In the genomic region with DNA sequence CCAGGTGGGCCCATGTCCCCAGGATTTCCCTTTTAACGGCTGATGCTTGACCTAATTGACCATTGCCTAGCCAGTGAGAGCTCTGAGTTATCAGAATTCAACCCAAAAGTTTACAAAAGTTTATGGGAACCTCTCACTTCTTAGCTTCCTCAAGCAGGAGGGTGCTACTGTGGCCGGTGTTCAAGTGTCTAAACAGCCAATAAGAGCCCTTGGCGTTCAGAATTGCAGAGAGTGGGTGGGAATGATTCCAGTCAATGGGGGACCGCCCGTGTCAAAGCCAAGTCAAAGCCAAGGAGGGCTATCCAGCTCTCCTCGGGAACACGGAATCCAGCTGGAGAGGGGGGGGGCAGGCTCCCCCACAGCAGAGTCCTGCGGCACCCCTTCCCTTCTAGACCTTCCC, we compare ENCODE assay signal across 26 mouse cellular contexts. TPM values are rescaled to one million over a fixed set of nuclear protein-coding genes. Genes with fewer than 3 reads are reported as not detected.
DNase-seq lines count a peak whose midpoint lies in the region; ATAC-seq and TF ChIP-seq lines count a peak whose summit lies in the region.
"Had no signal": no experiment of that assay in that cellular context is flagged by ENCODE, and none has a peak within 500 bp of the region (broad histone marks: within the 10 kb centered on the region; RNA-seq: fewer than 3 reads in every experiment).

No protein-coding gene starts in this region.

- no peak for TF ChIP-seq RAD21 in MEL (IDR thresholded peaks at IDR 0.05; ENCODE audit: low read depth, low read length)

- H3K4me3 ChIP-seq in layer of hippocampus, adult 2 months: no peak overlapping the region
- H3K4me3 ChIP-seq in midbrain, embryonic 10.5 days: peak overlapping the region; percentile 37; the same call in 1 of the 2 replicates
- H3K4me3 ChIP-seq in midbrain, embryonic 15.5 days: no peak overlapping the region
- H3K4me3 ChIP-seq in E14TG2a.4 (replicated peaks; ENCODE audit: low read length) (peak overlapping the region; percentile 67), MEL (ENCODE audit: control insufficient read depth in 1 of 2, insufficient read depth in 1 of 2, low read depth in 2 of 2, low read length in 2 of 2) (no peak overlapping the region)
- H3K4me3 ChIP-seq: embryonic facial prominence, embryonic 12.5 days; embryonic facial prominence, embryonic 15.5 days; heart, adult 2 months; hindbrain, embryonic 13.5 days had no signal

- peaks cover 22% of the 10 kb centered on the region for H3K4me1 ChIP-seq in midbrain, embryonic 10.5 days
- H3K4me1 ChIP-seq in midbrain, embryonic 15.5 days: peaks cover 6% of the 10 kb centered on the region
- H3K4me1 ChIP-seq in E14TG2a.4 (replicated peaks; ENCODE audit: low read depth, low read length) (peaks cover 41% of the 10 kb centered on the region), MEL (ENCODE audit: control insufficient read depth in 1 of 2, insufficient read depth in 2 of 2, low read length in 2 of 2) (peaks cover 0 to 13% of the 10 kb centered on the region in 2 experiments; a peak in 2 of 4 replicates)

- no peak for TF ChIP-seq POLR2A in MEL (IDR thresholded peaks at IDR 0.05; ENCODE audit: control insufficient read depth in 1 of 2, insufficient read depth in 1 of 2, low read depth in 1 of 2, low read length in 2 of 2, poor library complexity in 1 of 2)

- H3K27me3 ChIP-seq in midbrain, embryonic 10.5 days (ENCODE audit: low read depth, poor library complexity, severe bottlenecking): peaks cover 44% of the 10 kb centered on the region
- H3K27me3 ChIP-seq in midbrain, embryonic 15.5 days (replicated peaks): no peaks in the 10 kb centered on the region
- peaks cover 56% of the 10 kb centered on the region for H3K27me3 ChIP-seq in E14TG2a.4 (ENCODE audit: insufficient read depth, low read length)
- H3K27me3 ChIP-seq in MEL (ENCODE audit: control insufficient read depth in 1 of 2, insufficient read depth in 2 of 2, low read length in 2 of 2): no peaks in the 10 kb centered on the region
- H3K27me3 ChIP-seq: Patski had no signal

- TF ChIP-seq CTCF in layer of hippocampus, adult 2 months (conservative IDR thresholded peaks at IDR 0.05): no peak
- TF ChIP-seq CTCF in E14TG2a.4 (conservative IDR thresholded peaks at IDR 0.05; ENCODE audit: low read length) (no peak), MEL (IDR thresholded peaks at IDR 0.05 in 2 of 3, conservative IDR thresholded peaks at IDR 0.05 in 1 of 3; ENCODE audit: control insufficient read depth in 1 of 3, insufficient read depth in 1 of 3, low read depth in 2 of 3, low read length in 3 of 3, poor library complexity in 1 of 3, severe bottlenecking in 1 of 3) (no peak)

- no peaks in the 10 kb centered on the region for H3K79me2 ChIP-seq in MEL (ENCODE audit: control insufficient read depth, insufficient read depth, low read length, poor library complexity)

- DNase-seq in layer of hippocampus, adult 2 months (ENCODE audit: low spot score in 2 of 2): no peak
- DNase-seq in layer of hippocampus, postnatal 25 days (ENCODE audit: extremely low spot score in 1 of 2, low spot score in 1 of 2): no peak
- DNase-seq in midbrain, embryonic 10.5 days (ENCODE audit: low spot score): no peak
- DNase-seq in MEL (ENCODE audit: low read depth, low spot score): peak; percentile 64
- DNase-seq in left cerebral cortex, adult 11 months (ENCODE audit: low spot score): no peak
- DNase-seq: adrenal gland, postnatal 10 days; adrenal gland, postnatal 36 days; cerebellum, adult 18-20 months; cerebellum, adult 9-10 months; cerebellum, postnatal 14 days; forebrain, postnatal 0 days; gastrocnemius, postnatal 10 days; gastrocnemius, postnatal 36 days; heart, adult 2 months had no signal

- WGBS in midbrain, embryonic 10.5 days: 68% methylated on average over 8 of the region's 8 CpGs
- 59% methylated on average over 8 of the region's 8 CpGs for WGBS in midbrain, embryonic 15.5 days

- H3K9me3 ChIP-seq in midbrain, embryonic 10.5 days (replicated peaks): peaks cover 8% of the 10 kb centered on the region; the same call in 1 of the 2 replicates
- H3K9me3 ChIP-seq in midbrain, embryonic 15.5 days: no peaks in the 10 kb centered on the region
- H3K9me3 ChIP-seq in E14TG2a.4 (ENCODE audit: low read length): 0 out of 2 replicates have a peak, but pooled peaks cover 4% of the 10 kb centered on the region
- H3K9me3 ChIP-seq in MEL (replicated peaks; ENCODE audit: insufficient read depth, low read length): no peaks in the 10 kb centered on the region
- H3K9me3 ChIP-seq: embryonic facial prominence, embryonic 12.5 days; embryonic facial prominence, embryonic 15.5 days; heart, embryonic 10.5 days; hindbrain, embryonic 10.5 days; hindbrain, embryonic 13.5 days had no signal

- ATAC-seq in midbrain, embryonic 15.5 days (replicated peaks): no peak
- ATAC-seq: CD4-positive, CD25-positive, alpha-beta regulatory T cell, adult 4 months; forebrain, embryonic 14.5 days; forebrain, postnatal 0 days; hindbrain, embryonic 16.5 days; Patski had no signal

- TF ChIP-seq EP300 in MEL (IDR thresholded peaks at IDR 0.05; ENCODE audit: low read depth in 1 of 2, low read length in 2 of 2): no peak

- peak overlapping the region; percentile 69; the same call in 1 of the 2 replicates for H3K27ac ChIP-seq in layer of hippocampus, adult 2 months
- no peak overlapping the region for H3K27ac ChIP-seq in midbrain, embryonic 10.5 days (replicated peaks)
- H3K27ac ChIP-seq in midbrain, embryonic 15.5 days: no peak overlapping the region
- H3K27ac ChIP-seq in MEL (ENCODE audit: control insufficient read depth, low read depth, low read length): no peak overlapping the region
- H3K27ac ChIP-seq: embryonic facial prominence, embryonic 12.5 days; embryonic facial prominence, embryonic 15.5 days; heart, adult 2 months; heart, embryonic 10.5 days; hindbrain, embryonic 10.5 days; hindbrain, embryonic 13.5 days had no signal

- H3K36me3 ChIP-seq in midbrain, embryonic 10.5 days: no peaks in the 10 kb centered on the region
- H3K36me3 ChIP-seq in midbrain, embryonic 15.5 days (replicated peaks): no peaks in the 10 kb centered on the region; the same call in 1 of the 2 replicates
- H3K36me3 ChIP-seq in E14TG2a.4 (ENCODE audit: insufficient read depth, low read length) (no peaks in the 10 kb centered on the region), MEL (ENCODE audit: control insufficient read depth in 1 of 2, insufficient read depth in 2 of 2, low read length in 2 of 2) (peaks cover 0 to 6% of the 10 kb centered on the region in 2 experiments; a peak in 2 of 4 replicates)
- H3K36me3 ChIP-seq: embryonic facial prominence, embryonic 12.5 days; embryonic facial prominence, embryonic 15.5 days; heart, embryonic 10.5 days; hindbrain, embryonic 10.5 days had no signal

- H3K4me2 ChIP-seq in midbrain, embryonic 15.5 days: no peak overlapping the region
- H3K4me2 ChIP-seq: embryonic facial prominence, embryonic 15.5 days; hindbrain, embryonic 13.5 days had no signal

- H3K9ac ChIP-seq in midbrain, embryonic 15.5 days: no peak overlapping the region
- H3K9ac ChIP-seq in MEL (ENCODE audit: control insufficient read depth, low read depth, low read length, poor library complexity, severe bottlenecking): no peak overlapping the region
- H3K9ac ChIP-seq: embryonic facial prominence, embryonic 12.5 days; embryonic facial prominence, embryonic 15.5 days; forebrain, postnatal 0 days; hindbrain, embryonic 13.5 days had no signal

RNA-seq across cellular contexts. Expression of a gene that starts 7.4 kb away (rescaled TPM):
- 10 to 100 TPM; 14.8 to 15.9 TPM for total RNA-seq in layer of hippocampus, adult 2 months (2021)
- 10 to 100 TPM; 14.7 to 16.0 TPM for total RNA-seq in layer of hippocampus, postnatal 25 days (2021)
- polyA plus RNA-seq in midbrain, embryonic 10.5 days (2016; fragmentation: Nextera tagmentation; extraction: Ambion mirVana): 8.1 and 8.6 TPM in 2 replicates
- polyA plus RNA-seq in midbrain, embryonic 15.5 days (2015; fragmentation: Nextera tagmentation; extraction: Ambion mirVana): 10.5 TPM in 2 replicates
- total RNA-seq in MEL (2012; rRNA removed): 12.7 and 17.2 TPM in 2 replicates
- 10 to 100 TPM in 1 of 2 experiments, not detected in 1; 19.3 TPM for polyA plus RNA-seq in MEL (2012; ENCODE audit: insufficient read depth in 1 of 2, insufficient read length in 2 of 2, low read depth in 1 of 2, low replicate concordance in 2 of 2, missing spikeins in 1 of 2)

RNA-seq across cellular contexts. Expression of a gene that starts 11.3 kb away (rescaled TPM):
- 100 to 1,000 TPM; 297 to 300 TPM for total RNA-seq in layer of hippocampus, adult 2 months (2021)
- 100 to 1,000 TPM; 334 to 345 TPM for total RNA-seq in layer of hippocampus, postnatal 25 days (2021)
- 14.7 and 22.4 TPM in 2 replicates for polyA plus RNA-seq in midbrain, embryonic 10.5 days (2016; fragmentation: Nextera tagmentation; extraction: Ambion mirVana)
- polyA plus RNA-seq in midbrain, embryonic 15.5 days (2015; fragmentation: Nextera tagmentation; extraction: Ambion mirVana): 116 and 120 TPM in 2 replicates
- 1.3 and 1.4 TPM in 2 replicates for total RNA-seq in MEL (2012; rRNA removed)
- polyA plus RNA-seq in MEL (2012; ENCODE audit: insufficient read depth in 1 of 2, insufficient read length in 2 of 2, low read depth in 1 of 2, low replicate concordance in 2 of 2, missing spikeins in 1 of 2): 10 to 100 TPM in 1 of 2 experiments, not detected in 1; 13.9 TPM

RNA-seq across cellular contexts. Expression of a gene that starts 15.2 kb away (rescaled TPM):
- 1 to 10 TPM; 7.8 to 9.1 TPM for total RNA-seq in layer of hippocampus, adult 2 months (2021)
- 1 to 10 TPM; 7.3 to 9.5 TPM for total RNA-seq in layer of hippocampus, postnatal 25 days (2021)
- 8.9 and 10.2 TPM in 2 replicates for polyA plus RNA-seq in midbrain, embryonic 10.5 days (2016; fragmentation: Nextera tagmentation; extraction: Ambion mirVana)
- 1.6 and 1.9 TPM in 2 replicates for polyA plus RNA-seq in midbrain, embryonic 15.5 days (2015; fragmentation: Nextera tagmentation; extraction: Ambion mirVana)
- 139 and 192 TPM in 2 replicates for total RNA-seq in MEL (2012; rRNA removed)
- 100 to 1,000 TPM in 1 of 2 experiments, not detected in 1; 440 TPM for polyA plus RNA-seq in MEL (2012; ENCODE audit: insufficient read depth in 1 of 2, insufficient read length in 2 of 2, low read depth in 1 of 2, low replicate concordance in 2 of 2, missing spikeins in 1 of 2)
- polyA plus RNA-seq: CD4-positive, CD25-positive, alpha-beta regulatory T cell, adult 4 months had no signal

RNA-seq across cellular contexts. Expression of a gene that starts 20.8 kb away (rescaled TPM):
- 10 to 100 TPM; 44.4 to 45.9 TPM for total RNA-seq in layer of hippocampus, adult 2 months (2021)
- 10 to 100 TPM; 40.2 to 45.0 TPM for total RNA-seq in layer of hippocampus, postnatal 25 days (2021)
- polyA plus RNA-seq in midbrain, embryonic 10.5 days (2016; fragmentation: Nextera tagmentation; extraction: Ambion mirVana): 39.0 and 39.2 TPM in 2 replicates
- 49.3 and 52.4 TPM in 2 replicates for polyA plus RNA-seq in midbrain, embryonic 15.5 days (2015; fragmentation: Nextera tagmentation; extraction: Ambion mirVana)
- 118 and 128 TPM in 2 replicates for total RNA-seq in MEL (2012; rRNA removed)
- polyA plus RNA-seq in MEL (2012; ENCODE audit: insufficient read depth in 1 of 2, insufficient read length in 2 of 2, low read depth in 1 of 2, low replicate concordance in 2 of 2, missing spikeins in 1 of 2): 100 to 1,000 TPM in 1 of 2 experiments, not detected in 1; 114 TPM

RNA-seq across cellular contexts. Expression of a gene that starts 20.9 kb away (rescaled TPM):
- 10 to 100 TPM; 18.9 to 21.4 TPM for total RNA-seq in layer of hippocampus, adult 2 months (2021)
- total RNA-seq in layer of hippocampus, postnatal 25 days (2021): 10 to 100 TPM; 13.2 to 18.5 TPM
- polyA plus RNA-seq in midbrain, embryonic 10.5 days (2016; fragmentation: Nextera tagmentation; extraction: Ambion mirVana): 4.2 and 4.6 TPM in 2 replicates
- polyA plus RNA-seq in midbrain, embryonic 15.5 days (2015; fragmentation: Nextera tagmentation; extraction: Ambion mirVana): 13.4 and 14.1 TPM in 2 replicates
- total RNA-seq in MEL (2012; rRNA removed): 1.0 and 1.4 TPM in 2 replicates
- 1 to 10 TPM in 1 of 2 experiments, not detected in 1; 6.4 TPM for polyA plus RNA-seq in MEL (2012; ENCODE audit: insufficient read depth in 1 of 2, insufficient read length in 2 of 2, low read depth in 1 of 2, low replicate concordance in 2 of 2, missing spikeins in 1 of 2)
- total RNA-seq: granulocyte monocyte progenitor cell, adult 5-6 weeks had no signal

Comparison
In these comparisons a context has a peak if more than half of its experiments do, and no peak if none do; other contexts are left out.
1. H3K4me3 ChIP-seq: peak in midbrain, embryonic 10.5 days (single experiment) and E14TG2a.4 (single experiment); none in layer of hippocampus, adult 2 months (single experiment), midbrain, embryonic 15.5 days (single experiment) and MEL (0 of 2).
2. RNA of a gene that starts 11.3 kb away (total RNA-seq): 334 to 345 TPM in layer of hippocampus, postnatal 25 days and 297 to 300 TPM in layer of hippocampus, adult 2 months; 1.3 to 1.4 TPM in MEL; every median in the first group is over 100 times any median in the second.
3. RNA of a gene that starts 15.2 kb away (total RNA-seq): 139 to 192 TPM in MEL; 7.3 to 9.5 TPM in layer of hippocampus, postnatal 25 days and 7.8 to 9.1 TPM in layer of hippocampus, adult 2 months; every median in the first group is over 10 times any median in the second.